22 mouse cellular contexts compared by ENCODE assay signal in the genomic region with DNA sequence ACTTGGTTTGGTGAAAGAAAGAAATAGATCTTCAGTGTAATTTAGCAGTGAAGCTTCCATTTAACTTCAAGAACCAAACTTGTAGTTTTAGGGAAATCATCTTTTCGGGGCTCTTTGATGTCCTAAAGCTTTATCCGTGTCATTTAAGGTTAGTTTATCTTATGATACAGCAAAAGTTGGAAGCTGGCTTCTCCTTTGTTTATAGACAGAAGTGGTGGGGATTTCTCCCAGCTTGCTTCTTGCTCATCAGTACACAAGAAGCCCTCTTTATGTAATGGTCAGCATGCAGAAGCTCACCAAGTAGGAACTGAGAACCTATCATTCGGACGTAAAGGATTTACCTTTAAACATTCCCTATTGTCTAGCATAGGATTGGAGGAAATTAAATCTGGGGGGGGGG. TPM values are rescaled to one million over a fixed set of nuclear protein-coding genes. Genes with fewer than 3 reads are reported as not detected.
A peak's percentile ranks its signal among the peaks of the same experiment; 100 is the strongest.
DNase-seq lines count a peak whose midpoint lies in the region; ATAC-seq and TF ChIP-seq lines count a peak whose summit lies in the region.
"Had no signal": no experiment of that assay in that cellular context is flagged by ENCODE, and none has a peak within 500 bp of the region (broad histone marks: within the 10 kb centered on the region; RNA-seq: fewer than 3 reads in every experiment).

No protein-coding gene starts in this region.

- no peaks in the 10 kb centered on the region for H3K9me3 ChIP-seq in lung, embryonic 15.5 days
- H3K9me3 ChIP-seq in lung, postnatal 0 days (ENCODE audit: low read length), result no peaks in the 10 kb centered on the region
- H3K9me3 ChIP-seq: embryonic facial prominence, embryonic 13.5 days; embryonic facial prominence, embryonic 15.5 days; forebrain, embryonic 13.5 days; forebrain, embryonic 15.5 days had no signal

- no peak overlapping the region for H3K4me3 ChIP-seq in lung, embryonic 15.5 days
- H3K4me3 ChIP-seq in lung, postnatal 0 days (ENCODE audit: low read depth, low read length), result no peak overlapping the region
- H3K4me3 ChIP-seq in lung, adult 2 months (replicated peaks; ENCODE audit: extremely low read depth, low read depth, low read length), result no peak overlapping the region
- H3K4me3 ChIP-seq: embryonic facial prominence, embryonic 13.5 days; embryonic facial prominence, embryonic 15.5 days; forebrain, embryonic 13.5 days; forebrain, embryonic 15.5 days had no signal

- no peak overlapping the region for H3K9ac ChIP-seq in lung, embryonic 15.5 days
- H3K9ac ChIP-seq in lung, postnatal 0 days (replicated peaks; ENCODE audit: low read depth), result no peak overlapping the region
- H3K9ac ChIP-seq: embryonic facial prominence, embryonic 13.5 days; embryonic facial prominence, embryonic 15.5 days; forebrain, embryonic 13.5 days; forebrain, embryonic 15.5 days had no signal

- TF ChIP-seq CTCF in lung, postnatal 0 days (IDR thresholded peaks at IDR 0.05), result no peak
- no peak for TF ChIP-seq CTCF in lung, adult 2 months (IDR thresholded peaks at IDR 0.05; ENCODE audit: insufficient read depth, low read length)

- peaks cover 5% of the 10 kb centered on the region; the same call in 1 of the 2 replicates for H3K36me3 ChIP-seq in lung, embryonic 15.5 days
- H3K36me3 ChIP-seq in lung, postnatal 0 days (ENCODE audit: insufficient read depth, low read length), result no peaks in the 10 kb centered on the region
- H3K36me3 ChIP-seq: embryonic facial prominence, embryonic 13.5 days; embryonic facial prominence, embryonic 15.5 days; forebrain, embryonic 15.5 days had no signal

- 43% methylated on average over 4 of the region's 4 CpGs for WGBS in lung, embryonic 15.5 days
- WGBS in lung, postnatal 0 days, result 51% methylated on average over 4 of the region's 4 CpGs
- 53% methylated on average over 4 of the region's 4 CpGs for WGBS in lung, adult 2 months

- no peak for TF ChIP-seq POLR2A in lung, adult 2 months (IDR thresholded peaks at IDR 0.05; ENCODE audit: borderline replicate concordance, extremely low read depth, low read depth, low read length)

- no peak overlapping the region for H3K4me2 ChIP-seq in lung, embryonic 15.5 days
- no peak overlapping the region for H3K4me2 ChIP-seq in lung, postnatal 0 days (replicated peaks; ENCODE audit: low read depth, low read length)
- H3K4me2 ChIP-seq: embryonic facial prominence, embryonic 13.5 days; embryonic facial prominence, embryonic 15.5 days; forebrain, embryonic 13.5 days; forebrain, embryonic 15.5 days had no signal

- peak; percentile 65 for TF ChIP-seq EP300 in lung, postnatal 0 days (IDR thresholded peaks at IDR 0.05)

- peak; percentile 64; the same call in 1 of the 2 replicates for ATAC-seq in lung, embryonic 15.5 days (ENCODE audit: borderline replicate concordance, extremely low read depth, low FRiP score, low TSS enrichment)
- ATAC-seq in lung, postnatal 0 days, result no peak; the same call in 1 of the 2 replicates
- ATAC-seq in erythroblast, adult 5-6 weeks (replicated peaks; ENCODE audit: low FRiP score, poor library complexity, severe bottlenecking), result no peak
- ATAC-seq: forebrain, embryonic 13.5 days; forebrain, embryonic 15.5 days had no signal

- no peaks in the 10 kb centered on the region for H3K27me3 ChIP-seq in lung, embryonic 15.5 days
- H3K27me3 ChIP-seq in lung, postnatal 0 days (replicated peaks; ENCODE audit: insufficient read depth, low read length), result no peaks in the 10 kb centered on the region
- H3K27me3 ChIP-seq: forebrain, embryonic 15.5 days had no signal

- H3K27ac ChIP-seq in lung, embryonic 15.5 days, result no peak overlapping the region
- no peak overlapping the region for H3K27ac ChIP-seq in lung, postnatal 0 days (ENCODE audit: low read length)
- H3K27ac ChIP-seq: embryonic facial prominence, embryonic 13.5 days; embryonic facial prominence, embryonic 15.5 days; forebrain, embryonic 13.5 days had no signal

- DNase-seq in lung, postnatal 4 days, result no peak
- peak; percentile 51 for DNase-seq in lung, postnatal 0 days (ENCODE audit: low spot score)
- DNase-seq in lung, adult 2 months, result no peak
- DNase-seq in lung, postnatal 36 days, result peak; percentile 61
- DNase-seq: adrenal gland, adult 2 months; adrenal gland, postnatal 10 days; adrenal gland, postnatal 25 days; cerebellum, adult 11 months; cerebellum, adult 18-20 months; cerebellum, adult 8-10 months; cerebellum, adult 9-11 months; cerebellum, postnatal 14 days; cerebellum, postnatal 36 days; embryo, embryonic 11 days had no signal

- peaks cover 9% of the 10 kb centered on the region; the same call in 1 of the 2 replicates for H3K4me1 ChIP-seq in lung, embryonic 15.5 days
- H3K4me1 ChIP-seq in lung, postnatal 0 days (ENCODE audit: insufficient read depth, low read depth, low read length), result no peaks in the 10 kb centered on the region
- peaks cover 2% of the 10 kb centered on the region; the same call in 1 of the 2 replicates for H3K4me1 ChIP-seq in lung, adult 2 months (ENCODE audit: control insufficient read depth, insufficient read depth, low read length)
- H3K4me1 ChIP-seq: embryonic facial prominence, embryonic 13.5 days; embryonic facial prominence, embryonic 15.5 days had no signal

RNA-seq across cellular contexts. Expression of a gene that starts 16.3 kb away (rescaled TPM):
- 107 and 108 TPM in 2 replicates for polyA plus RNA-seq in lung, embryonic 15.5 days (2015; fragmentation: Nextera tagmentation; extraction: Ambion mirVana)
- 72.7 and 89.1 TPM in 2 replicates for polyA plus RNA-seq in lung, postnatal 0 days (2015; fragmentation: Nextera tagmentation; extraction: Ambion mirVana)
- 231 and 263 TPM in 2 replicates for polyA plus RNA-seq in lung, adult 2 months (2012; rRNA removed)
- not detected in 2 replicates for total RNA-seq in erythroblast, adult 5-6 weeks (2015; ENCODE audit: low replicate concordance)
- total RNA-seq in erythroblast, adult 5-6 weeks (2017; ENCODE audit: low replicate concordance), result not detected in 2 replicates
- total RNA-seq: common myeloid progenitor, adult 5-6 weeks; MEL had no signal

Comparison
In these comparisons a context has a peak if more than half of its experiments do, and no peak if none do; other contexts are left out.
1. DNase-seq: peak in lung, postnatal 0 days (single experiment) and lung, postnatal 36 days (single experiment); none in lung, postnatal 4 days (0 of 2) and lung, adult 2 months (single experiment).